Mouse (Mus musculus) leukemia stem cell, adult 10-12 weeks (primary cell): ENCODE data around the gene Tnfrsf1a. TPM values are rescaled to one million over a fixed set of nuclear protein-coding genes. Genes with fewer than 3 reads are reported as not detected.

Source experiments
- polyA plus RNA-seq: library from polyadenylated mRNA; stranded (reverse); fragments of >175 nt; gene quantifications from 2 replicates; pipeline ENCODE4 v1.2.3, GENCODE M21; 2012; ENCODE audit warnings: low replicate concordance

Tnfrsf1a gene
- 25.3 and 103 TPM in 2 replicates for polyA plus RNA-seq

GRCm38 (mm10) chr6:125348721-125349574 lies at the start of gene Tnfrsf1a:
Gene Tnfrsf1a, plus strand, starts transcription at chr6:125349362.

DNA sequence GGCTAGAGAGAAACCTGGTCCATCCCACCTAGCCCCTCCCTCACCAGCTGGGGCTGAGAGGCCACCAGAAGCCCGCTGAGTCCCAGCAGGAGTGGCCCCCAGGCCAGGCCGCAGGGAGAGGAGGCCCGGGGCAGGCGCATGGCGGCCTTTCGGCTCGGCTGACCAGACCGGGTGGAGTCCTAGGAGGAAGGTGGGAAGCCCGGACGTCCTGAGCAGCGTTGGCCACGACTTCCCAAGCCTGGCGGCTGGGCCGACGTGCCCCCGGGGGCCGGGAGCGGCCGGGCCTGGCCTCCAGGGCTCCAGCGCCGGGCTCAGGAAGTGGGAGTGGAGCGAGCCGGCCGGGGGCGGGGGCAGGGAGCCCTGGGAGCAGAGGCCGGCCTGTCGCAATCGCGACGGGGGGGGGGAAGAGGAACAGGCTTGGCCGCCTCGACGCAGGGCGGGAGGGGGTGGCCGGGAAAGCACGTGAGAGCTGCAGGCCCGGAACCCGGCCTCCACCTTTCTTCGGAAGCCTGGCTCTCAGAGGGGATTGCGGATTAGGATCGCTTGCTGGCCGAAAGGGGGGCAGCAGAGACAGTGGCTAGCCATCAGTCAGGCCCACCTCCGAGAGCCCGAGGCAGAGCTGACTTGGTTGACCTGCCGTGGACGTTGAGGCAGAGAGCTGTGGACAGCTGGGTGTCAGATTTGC lies 35.5 kb upstream of the Tnfrsf1a start, which contains the start of gene Ltbr:
Gene Ltbr (minus strand): TSS at position 340 of the 685 bp plus-strand sequence.

GRCm38 (mm10) chr6:125320323-125320722 lies 28.8 kb upstream of the Tnfrsf1a start, which contains the start of gene Scnn1a:
Gene Scnn1a, plus strand, starts transcription at chr6:125320659.

GRCm38 (mm10) chr6:125380372-125381360 lies 31.5 kb downstream of the Tnfrsf1a start, which contains the start of gene Plekhg6:
Gene Plekhg6, minus strand, starts transcription at chr6:125380793.

Other genes with a start within 250 kb of the Tnfrsf1a start
- 22.6 and 92.7 TPM in 2 replicates for gene Nop2, start 217.5 kb upstream of the Tnfrsf1a start, polyA plus RNA-seq
- gene Iffo1, start 204.1 kb upstream of the Tnfrsf1a start, polyA plus RNA-seq: 34.4 and 64.4 TPM in 2 replicates
- 448 and 5,359 TPM in 2 replicates for gene Gapdh, start 182.9 kb upstream of the Tnfrsf1a start, polyA plus RNA-seq
- gene Ncapd2, start 157.7 kb upstream of the Tnfrsf1a start, polyA plus RNA-seq: 140 and 215 TPM in 2 replicates
- gene Mrpl51, start 157.6 kb upstream of the Tnfrsf1a start, polyA plus RNA-seq: 134 and 154 TPM in 2 replicates
- gene Vamp1, start 133.8 kb upstream of the Tnfrsf1a start, polyA plus RNA-seq: 2.6 and 5.7 TPM in 2 replicates
- 7.8 and 8.7 TPM in 2 replicates for gene Tapbpl, start 117.5 kb upstream of the Tnfrsf1a start, polyA plus RNA-seq
- 4.1 and 13.9 TPM in 2 replicates for gene Cd27, start 112.4 kb upstream of the Tnfrsf1a start, polyA plus RNA-seq
- gene Tuba3a, start 63.3 kb upstream of the Tnfrsf1a start, polyA plus RNA-seq: not detected in 2 replicates
- 20.1 and 24.4 TPM in 2 replicates for gene Ltbr, start 35.5 kb upstream of the Tnfrsf1a start, polyA plus RNA-seq
- 1.5 and 4.0 TPM in 2 replicates for gene Scnn1a, start 28.7 kb upstream of the Tnfrsf1a start, polyA plus RNA-seq
- gene Plekhg6, start 31.4 kb downstream of the Tnfrsf1a start, polyA plus RNA-seq: not detected in 2 replicates
- 0.20 and 0.71 TPM in 2 replicates for gene Cd9, start 145.4 kb downstream of the Tnfrsf1a start, polyA plus RNA-seq
- gene Vwf, start 197.4 kb downstream of the Tnfrsf1a start, polyA plus RNA-seq: 0.39 and 3.2 TPM in 2 replicates